Mouse (Mus musculus): ENCODE data around the gene Tnfrsf14. TPM values are rescaled to one million over a fixed set of nuclear protein-coding genes. Genes with fewer than 3 reads are reported as not detected.

Gene Tnfrsf14
- 0.42 and 0.47 TPM in 2 replicates for polyA plus RNA-seq (2014; fragmentation: Nextera tagmentation; extraction: Ambion mirVana)

DNA sequence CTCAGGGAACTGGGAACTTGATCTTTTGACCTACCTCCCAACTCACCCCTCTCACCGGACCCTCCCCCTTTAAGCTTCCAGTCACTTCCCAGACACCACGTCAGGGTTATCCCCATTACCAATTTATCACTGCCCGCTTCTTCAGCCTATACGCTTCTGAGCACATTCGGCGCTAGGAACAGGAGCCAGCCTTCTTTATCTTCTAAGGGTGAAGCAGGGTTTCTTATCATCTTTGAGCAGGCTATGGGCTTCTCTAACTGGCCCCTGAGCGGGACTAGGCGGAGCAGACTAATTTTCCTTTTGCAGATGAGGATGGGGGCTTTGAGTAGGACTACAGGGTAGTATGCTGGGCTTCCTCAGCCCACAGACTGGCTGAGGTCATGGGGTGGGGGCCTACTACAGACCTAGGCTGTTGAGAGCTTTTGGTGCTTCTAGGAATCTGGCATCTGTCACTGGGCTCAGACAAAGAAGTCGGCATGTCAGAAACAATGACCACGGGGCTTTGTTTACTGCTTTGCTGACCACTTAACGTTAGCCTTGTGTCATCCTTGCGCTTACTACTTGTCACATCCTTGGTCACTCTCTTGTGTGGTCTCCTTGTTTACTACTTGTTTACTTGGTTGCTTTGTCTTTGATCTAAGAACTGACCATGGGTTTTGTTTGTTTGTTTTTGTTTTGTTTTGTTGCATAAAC lies at the start of gene Tnfrsf14:
TSS of gene Tnfrsf14 (minus strand) at position 169 of the 693 bp plus-strand sequence.
- H3K4me3 ChIP-seq (ENCODE audit: low read length), result peak within 1 kb of the TSS; percentile 4; the same call in 1 of the 2 replicates
- no peak within 1 kb of the TSS; the same call in 1 of the 2 replicates for H3K27ac ChIP-seq (ENCODE audit: low read depth, low read length)
- no peaks in the 10 kb centered on the region for H3K27me3 ChIP-seq (ENCODE audit: control insufficient read depth, insufficient read depth, low read length)
- peaks cover 9% of the 10 kb centered on the region; the same call in 1 of the 2 replicates for H3K4me1 ChIP-seq (ENCODE audit: control insufficient read depth, insufficient read depth, low read length)
- H3K36me3 ChIP-seq (ENCODE audit: control insufficient read depth, insufficient read depth, low read length), result no peaks in the 10 kb centered on the region
- H3K9ac ChIP-seq (ENCODE audit: low read depth, low read length), result no peak within 1 kb of the TSS
- peak; percentile 21; the same call in 1 of the 2 replicates for ATAC-seq (ENCODE audit: low FRiP score, low TSS enrichment)
- no peaks in the 10 kb centered on the region for H3K9me3 ChIP-seq (ENCODE audit: control insufficient read depth, low read length)
- peak within 1 kb of the TSS; percentile 5; the same call in 1 of the 2 replicates for H3K4me2 ChIP-seq (replicated peaks; ENCODE audit: low read depth, low read length)
- 40% methylated on average over 12 of the region's 12 CpGs for WGBS

- H3K4me1 ChIP-seq (ENCODE audit: control insufficient read depth, insufficient read depth, low read length), result no peaks in the 10 kb centered on the region
- H3K27ac ChIP-seq (ENCODE audit: low read depth, low read length), result no peak overlapping the region
- no peaks in the 10 kb centered on the region for H3K9me3 ChIP-seq (ENCODE audit: control insufficient read depth, low read length)
- peaks cover 100% of the 10 kb centered on the region for H3K36me3 ChIP-seq (ENCODE audit: control insufficient read depth, insufficient read depth, low read length)
- H3K9ac ChIP-seq (ENCODE audit: low read depth, low read length), result no peak overlapping the region
- no peak overlapping the region for H3K4me2 ChIP-seq (replicated peaks; ENCODE audit: low read depth, low read length)
- WGBS, result 86% methylated on average over 11 of the region's 11 CpGs
- H3K27me3 ChIP-seq (ENCODE audit: control insufficient read depth, insufficient read depth, low read length), result no peaks in the 10 kb centered on the region
- ATAC-seq (ENCODE audit: low FRiP score, low TSS enrichment), result no peak
- H3K4me3 ChIP-seq (ENCODE audit: low read length), result no peak overlapping the region
Measured at GRCm38 (mm10) chr4:154974163-154974611, 45.8 kb upstream of the Tnfrsf14 start.

DNA sequence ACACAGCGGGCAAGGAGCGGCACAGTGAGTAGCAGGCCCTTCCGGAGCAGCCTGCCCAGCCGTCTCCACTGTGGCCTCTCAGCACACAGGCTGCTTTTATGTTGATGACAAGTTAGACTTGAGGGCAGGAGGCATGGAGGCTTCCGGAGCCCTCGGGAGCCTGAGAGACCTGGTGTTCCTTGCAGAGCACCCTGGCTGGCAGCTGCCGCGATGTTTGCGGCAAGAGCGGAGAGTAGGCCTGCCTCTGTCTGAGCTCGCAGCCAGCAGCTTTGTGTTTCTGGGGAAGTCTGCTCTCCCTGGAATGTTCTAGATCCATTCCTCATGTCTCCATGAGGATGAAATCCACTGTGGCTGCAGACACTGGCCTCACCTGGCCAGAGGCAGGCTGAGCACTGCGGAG lies 44.2 kb upstream of the Tnfrsf14 start:
- Histone ChIP-seq H3K27ac (ENCODE audit: low read depth, low read length) (no peak overlapping the region), H3K4me3 (ENCODE audit: low read length) (no peak overlapping the region), H3K4me2 (replicated peaks; ENCODE audit: low read depth, low read length) (no peak overlapping the region), H3K27me3 (ENCODE audit: control insufficient read depth, insufficient read depth, low read length) (no peaks in the 10 kb centered on the region), H3K9me3 (ENCODE audit: control insufficient read depth, low read length) (no peaks in the 10 kb centered on the region), H3K4me1 (ENCODE audit: control insufficient read depth, insufficient read depth, low read length) (no peaks in the 10 kb centered on the region), H3K9ac (ENCODE audit: low read depth, low read length) (no peak overlapping the region), H3K36me3 (ENCODE audit: control insufficient read depth, insufficient read depth, low read length) (peaks cover 92% of the 10 kb centered on the region)
- no peak for ATAC-seq (ENCODE audit: low FRiP score, low TSS enrichment)
- 96% methylated on average over 12 of the region's 12 CpGs for WGBS

DNA sequence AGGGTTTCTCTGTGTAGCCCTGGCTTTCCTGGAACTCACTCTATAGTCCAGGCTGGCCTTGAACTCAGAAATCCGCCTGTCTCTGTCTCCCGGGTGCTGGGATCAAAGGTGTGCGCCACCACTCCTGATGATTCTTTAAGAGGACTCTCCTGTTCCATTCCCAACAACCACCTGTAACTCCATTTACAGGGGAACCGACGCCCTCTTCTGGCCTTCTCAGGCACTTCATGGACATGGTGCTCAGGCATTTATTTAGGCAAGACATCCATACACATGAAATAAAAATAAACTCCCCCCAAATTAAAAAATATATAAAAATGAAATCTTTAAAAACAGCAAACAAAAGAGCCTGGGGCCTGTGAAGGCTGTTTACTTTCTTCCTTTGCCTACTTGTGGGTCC lies 38.8 kb upstream of the Tnfrsf14 start:
- Histone ChIP-seq H3K36me3 (ENCODE audit: control insufficient read depth, insufficient read depth, low read length) (peaks cover 49% of the 10 kb centered on the region), H3K27ac (ENCODE audit: low read depth, low read length) (no peak overlapping the region), H3K4me1 (ENCODE audit: control insufficient read depth, insufficient read depth, low read length) (peaks cover 23% of the 10 kb centered on the region), H3K9me3 (ENCODE audit: control insufficient read depth, low read length) (no peaks in the 10 kb centered on the region), H3K4me3 (ENCODE audit: low read length) (no peak overlapping the region), H3K9ac (ENCODE audit: low read depth, low read length) (no peak overlapping the region), H3K27me3 (ENCODE audit: control insufficient read depth, insufficient read depth, low read length) (peaks cover 4% of the 10 kb centered on the region; the same call in 1 of the 2 replicates), H3K4me2 (replicated peaks; ENCODE audit: low read depth, low read length) (no peak overlapping the region)
- ATAC-seq (ENCODE audit: low FRiP score, low TSS enrichment), result no peak
- 63% methylated on average over 5 of the region's 5 CpGs for WGBS

- H3K4me1 ChIP-seq (ENCODE audit: control insufficient read depth, insufficient read depth, low read length), result peaks cover 30% of the 10 kb centered on the region
- peak overlapping the region; percentile 19 for H3K9ac ChIP-seq (ENCODE audit: low read depth, low read length)
- peaks cover 36% of the 10 kb centered on the region for H3K36me3 ChIP-seq (ENCODE audit: control insufficient read depth, insufficient read depth, low read length)
- H3K4me2 ChIP-seq (replicated peaks; ENCODE audit: low read depth, low read length), result no peak overlapping the region
- H3K9me3 ChIP-seq (ENCODE audit: control insufficient read depth, low read length), result no peaks in the 10 kb centered on the region
- no peak for ATAC-seq (ENCODE audit: low FRiP score, low TSS enrichment)
- H3K4me3 ChIP-seq (ENCODE audit: low read length), result no peak overlapping the region; the same call in 1 of the 2 replicates
- H3K27me3 ChIP-seq (ENCODE audit: control insufficient read depth, insufficient read depth, low read length), result peaks cover 17% of the 10 kb centered on the region
- H3K27ac ChIP-seq (ENCODE audit: low read depth, low read length), result no peak overlapping the region
- WGBS, result 61% methylated on average over 3 of the region's 3 CpGs
Measured at GRCm38 (mm10) chr4:154965856-154966255, 37.5 kb upstream of the Tnfrsf14 start.

DNA sequence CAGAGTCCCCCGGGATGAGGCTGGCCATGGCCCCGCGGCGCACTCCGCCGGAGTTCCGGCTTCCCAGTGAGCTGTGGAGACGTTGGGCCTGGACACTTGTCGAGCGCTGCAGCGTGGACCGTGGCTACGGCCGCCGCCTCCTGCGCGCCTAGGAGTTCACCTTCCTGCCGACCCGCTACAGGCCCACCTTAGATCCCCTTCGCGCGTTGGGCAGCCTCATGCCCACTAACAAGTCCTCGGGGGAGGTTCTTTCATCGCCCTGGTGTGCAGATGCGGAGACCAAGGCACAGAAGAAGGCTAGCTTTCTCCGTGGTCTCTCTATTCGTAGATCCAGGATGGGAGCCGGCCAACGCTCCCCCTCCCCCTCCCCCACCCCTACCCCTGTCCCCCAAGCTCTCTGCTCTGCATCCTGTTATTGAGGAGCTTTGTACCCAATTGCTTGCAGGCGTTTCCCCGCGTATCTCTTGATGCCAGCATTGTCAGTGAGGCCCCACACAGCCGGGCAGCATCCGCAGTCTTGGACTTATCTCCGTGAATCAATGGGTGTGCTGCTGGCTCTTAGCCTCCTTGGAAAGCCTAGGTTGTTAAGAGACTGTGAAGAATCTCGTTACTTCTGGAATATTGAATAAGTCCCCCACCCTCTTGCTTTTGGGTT lies 36.3 kb upstream of the Tnfrsf14 start:
- peak overlapping the region; percentile 86 for H3K9ac ChIP-seq (ENCODE audit: low read depth, low read length)
- H3K4me3 ChIP-seq (ENCODE audit: low read length), result peak overlapping the region; percentile 85
- H3K9me3 ChIP-seq (ENCODE audit: control insufficient read depth, low read length), result no peaks in the 10 kb centered on the region
- no peak for ATAC-seq (ENCODE audit: low FRiP score, low TSS enrichment)
- peaks cover 28% of the 10 kb centered on the region for H3K27me3 ChIP-seq (ENCODE audit: control insufficient read depth, insufficient read depth, low read length)
- H3K27ac ChIP-seq (ENCODE audit: low read depth, low read length), result peak overlapping the region; percentile 91
- WGBS, result 1% methylated on average over 36 of the region's 36 CpGs
- peak overlapping the region; percentile 84 for H3K4me2 ChIP-seq (replicated peaks; ENCODE audit: low read depth, low read length)
- H3K36me3 ChIP-seq (ENCODE audit: control insufficient read depth, insufficient read depth, low read length), result peaks cover 24% of the 10 kb centered on the region
- H3K4me1 ChIP-seq (ENCODE audit: control insufficient read depth, insufficient read depth, low read length), result peaks cover 34% of the 10 kb centered on the region

GRCm38 (mm10) chr4:154963901-154964580 lies 35.7 kb upstream of the Tnfrsf14 start, which contains the start of gene Pank4:
Gene Pank4 (plus strand): TSS chr4:154964123.
- peak; percentile 92 for ATAC-seq (ENCODE audit: low FRiP score, low TSS enrichment)
- Histone ChIP-seq H3K36me3 (ENCODE audit: control insufficient read depth, insufficient read depth, low read length) (peaks cover 18% of the 10 kb centered on the region; the same call in 1 of the 2 replicates), H3K27ac (ENCODE audit: low read depth, low read length) (peak within 1 kb of the TSS; percentile 91), H3K27me3 (ENCODE audit: control insufficient read depth, insufficient read depth, low read length) (peaks cover 35% of the 10 kb centered on the region), H3K4me2 (replicated peaks; ENCODE audit: low read depth, low read length) (peak within 1 kb of the TSS; percentile 84), H3K9ac (ENCODE audit: low read depth, low read length) (peak within 1 kb of the TSS; percentile 86), H3K9me3 (ENCODE audit: control insufficient read depth, low read length) (no peaks in the 10 kb centered on the region), H3K4me1 (ENCODE audit: control insufficient read depth, insufficient read depth, low read length) (peaks cover 34% of the 10 kb centered on the region), H3K4me3 (ENCODE audit: low read length) (peak within 1 kb of the TSS; percentile 85)
- WGBS, result under 1% methylated on average over 65 of the region's 66 CpGs

- peak; percentile 4; the same call in 1 of the 2 replicates for ATAC-seq (ENCODE audit: low FRiP score, low TSS enrichment)
- Histone ChIP-seq H3K27ac (ENCODE audit: low read depth, low read length) (no peak overlapping the region), H3K4me1 (ENCODE audit: control insufficient read depth, insufficient read depth, low read length) (peaks cover 36% of the 10 kb centered on the region), H3K4me3 (ENCODE audit: low read length) (peak overlapping the region; percentile 85), H3K9me3 (ENCODE audit: control insufficient read depth, low read length) (no peaks in the 10 kb centered on the region), H3K4me2 (replicated peaks; ENCODE audit: low read depth, low read length) (peak overlapping the region; percentile 45), H3K9ac (ENCODE audit: low read depth, low read length) (peak overlapping the region; percentile 86; the same call in 1 of the 2 replicates), H3K36me3 (ENCODE audit: control insufficient read depth, insufficient read depth, low read length) (peaks cover 17% of the 10 kb centered on the region; the same call in 1 of the 2 replicates), H3K27me3 (ENCODE audit: control insufficient read depth, insufficient read depth, low read length) (peaks cover 42% of the 10 kb centered on the region)
- WGBS, result 13% methylated on average over 11 of the region's 11 CpGs
Measured at GRCm38 (mm10) chr4:154963190-154963836, 35.0 kb upstream of the Tnfrsf14 start.
